Mouse (Mus musculus) midbrain, postnatal 0 days (tissue): ENCODE measurements around the gene Pde4a. TPM values are rescaled to one million over a fixed set of nuclear protein-coding genes. Genes with fewer than 3 reads are reported as not detected.
"Not testable (repeated sequence)": the region's sequence is repeated elsewhere in the genome, so short reads cannot be mapped to it uniquely, and the experiment has no call there.

Experiments
- ATAC-seq: fragments of 200-750 bp; cut with Nextera tagmentation; 2 replicates; pipeline ENCODE4 v1.8.0; 2017; ENCODE audit warnings: moderate number of reproducible peaks, mild to moderate bottlenecking, moderate TSS enrichment, moderate library complexity; ENCODE audit not compliant: low FRiP score
- DNase-seq: peaks from one replicate; pipeline ENCODE4 v3.0.0-alpha.2; 2015; ENCODE audit warnings: low spot score
- H3K27ac ChIP-seq: fragments of 300-500 bp; sonication (generic); 2 replicates; pipeline ENCODE4 v1.5.1; 2014; ENCODE audit warnings: low read depth, mild to moderate bottlenecking, low read length, mixed read lengths
- H3K27me3 ChIP-seq: fragments of 300-500 bp; sonication (generic); 2 replicates; pipeline ENCODE4 v1.6.1; 2014; ENCODE audit warnings: low read length, control low read depth, mixed read lengths; ENCODE audit not compliant: insufficient read depth
- H3K36me3 ChIP-seq: fragments of 300-500 bp; sonication (generic); 2 replicates; pipeline ENCODE4 v1.6.1; 2014; ENCODE audit warnings: low read length, control low read depth, mixed read lengths; ENCODE audit not compliant: insufficient read depth
- H3K4me1 ChIP-seq: fragments of 300-500 bp; sonication (generic); 2 replicates; pipeline ENCODE4 v1.6.1; 2014; ENCODE audit warnings: mild to moderate bottlenecking, control low read depth, antibody characterized with exemption, low read length, mixed read lengths; ENCODE audit not compliant: insufficient read depth
- H3K4me2 ChIP-seq: fragments of 300-500 bp; sonication (generic); 2 replicates; pipeline ENCODE4 v1.6.1; 2014; ENCODE audit warnings: low read depth, mild to moderate bottlenecking, low read length, mixed read lengths; ENCODE audit not compliant: poor library complexity, severe bottlenecking
- H3K4me3 ChIP-seq: fragments of 300-500 bp; sonication (generic); 2 replicates; pipeline ENCODE4 v1.5.1; 2014; ENCODE audit warnings: low read depth, mild to moderate bottlenecking, low read length, moderate library complexity
- H3K9ac ChIP-seq: fragments of 300-500 bp; sonication (generic); replicated peaks from 2 replicates; pipeline ENCODE4 v1.6.1; 2014; ENCODE audit warnings: mild to moderate bottlenecking, low read length, moderate library complexity, mixed read lengths; ENCODE audit not compliant: poor library complexity, severe bottlenecking
- H3K9me3 ChIP-seq: fragments of 300-500 bp; sonication (generic); 2 replicates; pipeline ENCODE4 v1.6.1; 2016; ENCODE audit warnings: low read length, control low read depth
- CTCF ChIP-seq: IDR thresholded peaks from 2 replicates; pipeline ENCODE4 v1.5.1; 2016; ENCODE audit warnings: antibody characterized with exemption, mild to moderate bottlenecking
- WGBS: fragments of 180-500 bp; shearing (Covaris S2); extraction: QIAGEN DNeasy Blood & Tissue Kit; methylation state at CpG from one replicate; pipeline ENCODE4 v1.1.7; 2014; 5-methylcytosine and 5-hydroxymethylcytosine counted together
- polyA plus RNA-seq: library from polyadenylated mRNA; unstranded; fragments of >200 nt; fragmentation: Nextera tagmentation; extraction: Ambion mirVana; gene quantifications from 2 replicates; pipeline ENCODE4 v1.2.1, GENCODE M21; 2015
- total RNA-seq: library from RNA; depleted of rRNA; stranded (reverse); fragments of >200 nt; gene quantifications from 2 replicates; pipeline ENCODE4 v1.2.3, GENCODE M21; 2014

The Pde4a gene
- total and polyA plus RNA-seq, 2 experiments from 2014 or later: 46.5 to 59.8 TPM

DNA sequence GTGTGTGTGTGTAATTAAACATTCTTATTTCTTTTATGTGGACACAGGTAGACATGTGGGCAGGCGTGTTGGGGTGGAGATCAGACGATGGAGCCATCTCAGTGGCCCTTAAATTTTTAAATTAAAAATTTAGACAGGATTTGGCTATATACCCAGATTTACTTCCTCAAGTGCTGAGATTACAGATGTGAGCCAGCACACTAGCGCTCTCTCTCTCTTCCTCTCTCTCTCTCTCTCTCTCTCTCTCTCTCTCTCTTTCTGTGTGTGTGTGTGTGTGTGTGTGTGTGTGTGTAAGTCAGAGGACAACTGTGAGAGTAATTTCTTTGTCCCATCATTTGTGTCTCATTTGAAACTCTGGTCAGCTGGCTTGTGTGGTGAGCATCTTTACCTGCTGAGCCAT is 25.2 kb downstream of the Pde4a start:
- H3K9ac ChIP-seq: no peak overlapping the region
- ATAC-seq (no peak), DNase-seq (no peak)
- no peaks in the 10 kb centered on the region for H3K36me3 ChIP-seq
- no peaks in the 10 kb centered on the region for H3K9me3 ChIP-seq
- no peak for TF ChIP-seq CTCF
- no peak overlapping the region for H3K4me3 ChIP-seq
- H3K27ac ChIP-seq: no peak overlapping the region
- H3K4me1 ChIP-seq: 0 out of 2 replicates have a peak, but pooled peaks cover 2% of the 10 kb centered on the region
- no peak overlapping the region for H3K4me2 ChIP-seq
- 76% methylated on average over 3 of the region's 3 CpGs for WGBS
- H3K27me3 ChIP-seq: no peaks in the 10 kb centered on the region

DNA sequence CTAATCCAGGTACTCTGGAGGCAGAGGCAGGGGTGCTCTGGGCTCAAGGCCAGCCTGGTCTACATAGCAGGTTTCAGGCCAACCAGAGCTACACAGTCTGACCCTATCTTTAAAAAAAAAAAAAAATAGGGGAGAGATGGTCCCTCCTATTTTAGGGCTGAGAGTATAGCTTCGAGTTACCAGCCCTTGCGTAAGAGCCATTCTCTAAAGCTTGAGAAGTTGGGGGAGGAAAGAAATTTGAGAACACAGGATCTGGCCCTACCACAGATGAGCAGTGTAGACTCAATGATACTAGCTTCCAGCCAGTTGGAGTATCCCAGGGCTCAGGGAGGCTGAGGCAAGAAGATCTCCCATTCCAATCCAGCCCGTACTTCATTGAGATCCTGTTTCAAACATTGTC is 28.3 kb downstream of the Pde4a start:
- Histone ChIP-seq H3K9me3 (no peaks in the 10 kb centered on the region), H3K4me3 (no peak overlapping the region), H3K4me2 (no peak overlapping the region), H3K4me1 (0 out of 2 replicates have a peak, but pooled peaks cover 2% of the 10 kb centered on the region), H3K27ac (no peak overlapping the region), H3K27me3 (no peaks in the 10 kb centered on the region), H3K9ac (no peak overlapping the region), H3K36me3 (no peaks in the 10 kb centered on the region)
- no peak for DNase-seq
- 80% methylated on average over 3 of the region's 3 CpGs for WGBS
- no peak for ATAC-seq
- TF ChIP-seq CTCF: no peak

DNA sequence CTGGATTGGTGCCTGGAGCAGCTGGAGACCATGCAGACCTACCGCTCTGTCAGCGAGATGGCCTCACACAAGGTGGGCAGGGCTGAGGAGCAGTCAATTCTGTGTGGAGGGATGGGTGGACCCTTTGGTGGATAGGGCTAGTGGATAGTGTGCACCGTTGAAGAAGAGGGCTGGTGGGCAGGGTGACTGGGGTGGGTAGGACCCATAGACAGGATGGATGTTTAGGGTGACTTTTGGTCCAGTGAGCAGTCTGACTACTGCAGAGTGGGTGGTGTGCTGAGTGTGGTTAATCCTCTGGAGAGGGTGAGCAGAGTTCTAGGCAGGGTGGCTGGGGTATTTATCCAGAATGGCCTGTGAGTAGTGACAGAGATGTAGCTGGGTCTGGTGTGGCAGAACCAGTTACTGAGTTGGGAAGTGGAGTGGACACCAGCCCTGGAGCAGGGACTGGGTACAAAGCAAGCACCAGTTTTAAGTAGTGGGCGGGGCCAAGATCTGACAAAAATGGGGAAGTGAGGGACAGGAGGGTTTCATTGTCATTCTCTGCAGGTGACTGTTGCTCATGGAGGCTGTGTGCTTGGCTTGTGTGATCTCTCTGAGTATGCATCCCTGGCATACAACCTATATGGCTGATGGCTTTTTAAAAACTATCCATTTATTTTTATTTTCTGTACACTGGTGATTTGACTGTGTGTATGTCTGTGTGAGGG is 29.4 kb downstream of the Pde4a start:
- no peak for TF ChIP-seq CTCF
- DNase-seq (no peak), ATAC-seq (no peak)
- no peak overlapping the region for H3K4me2 ChIP-seq
- H3K9me3 ChIP-seq: no peaks in the 10 kb centered on the region
- WGBS: 80% methylated on average over 4 of the region's 4 CpGs
- no peak overlapping the region for H3K9ac ChIP-seq
- no peak overlapping the region for H3K4me3 ChIP-seq
- no peak overlapping the region for H3K27ac ChIP-seq
- no peaks in the 10 kb centered on the region for H3K36me3 ChIP-seq
- 0 out of 2 replicates have a peak, but pooled peaks cover 2% of the 10 kb centered on the region for H3K4me1 ChIP-seq
- H3K27me3 ChIP-seq: no peaks in the 10 kb centered on the region

DNA sequence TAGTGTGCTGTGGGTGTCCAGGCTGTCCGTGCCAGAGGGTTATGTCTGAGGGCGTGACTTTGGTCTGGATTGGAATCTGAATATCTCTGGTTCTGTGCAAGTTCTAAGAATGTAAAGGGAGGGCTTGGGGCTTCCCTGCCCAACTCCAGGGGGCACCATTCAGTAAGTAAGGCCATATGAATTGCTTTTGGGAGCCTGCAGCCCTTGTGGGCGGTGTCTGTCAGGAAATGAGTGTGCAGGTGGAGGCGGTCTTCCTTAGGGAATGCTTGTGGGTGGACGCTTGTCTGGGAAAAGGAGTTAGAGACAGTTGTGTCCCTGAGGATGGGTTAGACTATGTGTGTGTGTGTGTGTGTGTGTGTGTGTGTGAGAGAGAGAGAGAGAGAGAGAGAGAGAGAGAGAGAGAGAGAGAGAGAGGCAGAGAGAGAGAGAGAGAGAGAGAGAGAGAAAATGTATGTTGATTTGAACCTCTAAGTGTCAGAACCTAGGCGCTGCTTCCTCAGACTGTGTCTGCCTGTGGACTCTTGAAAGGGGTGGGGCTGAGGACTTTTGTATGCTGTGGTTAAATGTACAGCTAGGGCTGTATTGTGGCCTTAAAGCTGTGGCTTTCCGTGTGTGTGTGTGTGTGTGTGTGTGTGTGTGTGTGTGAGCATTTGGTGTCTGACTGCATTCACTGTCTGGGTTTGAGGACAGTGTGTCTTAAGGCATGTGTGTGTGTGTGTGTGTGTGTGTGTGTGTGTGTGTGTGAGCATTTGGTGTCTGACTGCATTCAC is 30.4 kb downstream of the Pde4a start:
- H3K4me3 ChIP-seq, H3K27me3 ChIP-seq, ATAC-seq, H3K9ac ChIP-seq, H3K9me3 ChIP-seq, DNase-seq, H3K36me3 ChIP-seq, H3K4me1 ChIP-seq: not testable (repeated sequence)
- peak; percentile 38 for TF ChIP-seq CTCF
- peak overlapping the region; percentile 77; the same call in 1 of the 2 replicates for H3K27ac ChIP-seq
- WGBS: 54% methylated on average over 7 of the region's 7 CpGs
- peak overlapping the region; percentile 82 for H3K4me2 ChIP-seq

DNA sequence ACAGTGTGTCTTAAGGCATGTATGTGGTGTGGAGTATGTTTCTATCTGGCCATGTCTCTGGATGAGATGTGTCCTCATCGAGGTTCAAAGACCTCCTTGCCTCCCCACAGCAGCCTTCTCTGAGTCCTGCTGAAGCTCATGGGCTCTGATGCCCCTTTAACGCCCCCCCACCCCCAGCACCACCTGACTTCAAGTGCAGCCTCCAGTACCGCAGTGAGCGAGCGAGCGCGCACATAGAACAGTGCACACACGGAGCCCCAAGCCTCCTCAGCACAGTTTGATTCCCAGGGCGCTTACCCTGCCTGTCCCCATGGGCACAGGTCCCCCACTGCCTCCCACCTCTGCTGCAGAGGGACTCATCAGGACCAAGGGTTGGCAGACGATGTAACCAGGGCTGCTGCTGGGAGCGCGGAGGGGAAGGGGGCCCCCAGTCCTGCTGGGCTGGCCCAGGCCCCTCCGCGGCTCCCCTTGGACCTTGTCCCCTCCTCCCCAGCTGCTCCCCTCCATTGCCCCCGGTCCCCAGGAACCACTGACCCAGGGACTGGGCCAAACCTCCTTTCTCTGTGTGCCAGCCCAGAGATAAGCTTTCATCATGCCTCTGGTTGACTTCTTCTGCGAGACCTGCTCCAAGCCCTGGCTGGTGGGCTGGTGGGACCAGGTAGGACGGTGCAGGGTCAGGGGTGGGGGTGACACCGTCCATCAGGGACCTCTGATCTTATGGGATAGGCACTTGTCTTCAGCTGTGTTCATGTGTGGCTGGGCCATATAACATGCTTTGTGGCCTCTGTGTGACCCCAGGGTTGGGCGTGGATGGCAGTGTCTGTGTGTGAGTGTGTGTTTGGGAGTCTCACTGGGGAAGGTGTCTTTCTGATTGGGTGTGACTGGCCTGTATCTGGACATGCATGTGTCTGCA is 31.3 kb downstream of the Pde4a start:
- DNase-seq: peak; percentile 82
- peak overlapping the region; percentile 77 for H3K27ac ChIP-seq

More for the DNA sequence above, 31.3 kb downstream of the Pde4a start:
- H3K9me3 ChIP-seq: no peaks in the 10 kb centered on the region
- 10% methylated on average over 19 of the region's 19 CpGs for WGBS
- peak overlapping the region; percentile 91 for H3K9ac ChIP-seq
- no peaks in the 10 kb centered on the region for H3K27me3 ChIP-seq
- H3K4me2 ChIP-seq: peak overlapping the region; percentile 82
- no peak for TF ChIP-seq CTCF
- peaks cover 12% of the 10 kb centered on the region for H3K36me3 ChIP-seq
- H3K4me1 ChIP-seq: 0 out of 2 replicates have a peak, but pooled peaks cover 2% of the 10 kb centered on the region
- peak overlapping the region; percentile 76 for H3K4me3 ChIP-seq
- peak; percentile 80 for ATAC-seq
